Mouse (Mus musculus) heart, embryonic 15.5 days (tissue): Measurements from ENCODE around the gene Cask. TPM values are rescaled to one million over a fixed set of nuclear protein-coding genes. Genes with fewer than 3 reads are reported as not detected.

Experiments used
- ATAC-seq: fragments of 200-750 bp; cut with Nextera tagmentation; replicated peaks from 2 replicates; pipeline ENCODE4 v1.8.0; 2017; ENCODE audit warnings: low read depth, moderate TSS enrichment; ENCODE audit not compliant: insufficient number of reproducible peaks, insufficient read depth, low FRiP score
- H3K27ac ChIP-seq: fragments of 300-500 bp; sonication (generic); 2 replicates; pipeline ENCODE4 v1.5.1; 2015; ENCODE audit warnings: mild to moderate bottlenecking, inconsistent platforms
- H3K27me3 ChIP-seq: fragments of 300-500 bp; sonication (generic); 2 replicates; pipeline ENCODE4 v1.6.1; 2015; ENCODE audit warnings: inconsistent platforms
- H3K36me3 ChIP-seq: fragments of 300-500 bp; sonication (generic); 2 replicates; pipeline ENCODE4 v1.6.1; 2015; ENCODE audit warnings: mild to moderate bottlenecking, inconsistent platforms
- H3K4me1 ChIP-seq: fragments of 300-500 bp; sonication (generic); replicated peaks from 2 replicates; pipeline ENCODE4 v1.6.1; 2015; ENCODE audit warnings: inconsistent platforms
- H3K4me2 ChIP-seq: fragments of 300-500 bp; sonication (generic); 2 replicates; pipeline ENCODE4 v1.6.1; 2015; ENCODE audit warnings: inconsistent platforms, mild to moderate bottlenecking, moderate library complexity
- H3K4me3 ChIP-seq: fragments of 300-500 bp; sonication (generic); 2 replicates; pipeline ENCODE4 v1.5.1; 2015; ENCODE audit warnings: mild to moderate bottlenecking, inconsistent platforms
- H3K9ac ChIP-seq: fragments of 300-500 bp; sonication (generic); 2 replicates; pipeline ENCODE4 v1.6.1; 2015; ENCODE audit warnings: mild to moderate bottlenecking, inconsistent platforms
- H3K9me3 ChIP-seq: fragments of 300-500 bp; sonication (generic); replicated peaks from 2 replicates; pipeline ENCODE4 v1.6.1; 2016; ENCODE audit warnings: inconsistent platforms
- WGBS: fragments of 180-500 bp; shearing (Covaris S2); methylation state at CpG from one replicate; pipeline ENCODE4 v1.1.7; 2015; ENCODE audit warnings: mixed read lengths; 5-methylcytosine and 5-hydroxymethylcytosine counted together
- polyA plus RNA-seq: library from polyadenylated mRNA; unstranded; fragments of >200 nt; fragmentation: Nextera tagmentation; extraction: Ambion mirVana; gene quantifications from 2 replicates; pipeline ENCODE4 v1.2.1, GENCODE M21; 2015

Cask gene
- polyA plus RNA-seq, 1 experiment from 2014 or later, result 6.1 TPM

GRCm38 (mm10) chrX:13621473-13621872 lies 229.7 kb downstream of the Cask start:
- H3K9ac ChIP-seq, result no peak overlapping the region
- H3K4me3 ChIP-seq, result no peak overlapping the region
- 56% methylated on average over 4 of the region's 4 CpGs for WGBS
- no peaks in the 10 kb centered on the region; the same call in 1 of the 2 replicates for H3K27me3 ChIP-seq
- no peak for ATAC-seq
- H3K4me1 ChIP-seq, result no peaks in the 10 kb centered on the region
- H3K36me3 ChIP-seq, result no peaks in the 10 kb centered on the region
- H3K27ac ChIP-seq, result no peak overlapping the region
- H3K4me2 ChIP-seq, result no peak overlapping the region
- no peaks in the 10 kb centered on the region for H3K9me3 ChIP-seq

GRCm38 (mm10) chrX:13618476-13618875 lies 232.7 kb downstream of the Cask start:
- Histone ChIP-seq H3K4me1 (no peaks in the 10 kb centered on the region), H3K36me3 (no peaks in the 10 kb centered on the region), H3K9ac (no peak overlapping the region), H3K27ac (no peak overlapping the region), H3K27me3 (no peaks in the 10 kb centered on the region), H3K9me3 (no peaks in the 10 kb centered on the region), H3K4me3 (no peak overlapping the region), H3K4me2 (no peak overlapping the region)
- 69% methylated on average over 4 of the region's 4 CpGs for WGBS
- no peak for ATAC-seq

GRCm38 (mm10) chrX:13617294-13617693 lies 233.9 kb downstream of the Cask start:
- 78% methylated on average over 1 of the region's 1 CpGs for WGBS

GRCm38 (mm10) chrX:13616726-13617125 lies 234.4 kb downstream of the Cask start:
- ATAC-seq, result no peak
- H3K36me3 ChIP-seq, result no peaks in the 10 kb centered on the region
- 55% methylated on average over 1 of the region's 1 CpGs for WGBS

More at GRCm38 (mm10) chrX:13617294-13617693, 233.9 kb downstream of the Cask start:
- Histone ChIP-seq H3K27me3 (no peaks in the 10 kb centered on the region), H3K9me3 (no peaks in the 10 kb centered on the region), H3K9ac (no peak overlapping the region), H3K4me2 (no peak overlapping the region), H3K27ac (no peak overlapping the region), H3K4me1 (no peaks in the 10 kb centered on the region), H3K4me3 (no peak overlapping the region), H3K36me3 (no peaks in the 10 kb centered on the region)
- ATAC-seq, result no peak

GRCm38 (mm10) chrX:13612115-13612514 lies 239.1 kb downstream of the Cask start:
- WGBS, result 50% methylated on average over 2 of the region's 2 CpGs
- H3K27me3 ChIP-seq, result no peaks in the 10 kb centered on the region
- H3K4me3 ChIP-seq, result no peak overlapping the region

More at GRCm38 (mm10) chrX:13616726-13617125, 234.4 kb downstream of the Cask start:
- no peaks in the 10 kb centered on the region for H3K27me3 ChIP-seq
- no peaks in the 10 kb centered on the region for H3K9me3 ChIP-seq
- no peaks in the 10 kb centered on the region for H3K4me1 ChIP-seq
- no peak overlapping the region for H3K27ac ChIP-seq
- no peak overlapping the region for H3K9ac ChIP-seq
- H3K4me3 ChIP-seq, result no peak overlapping the region
- no peak overlapping the region for H3K4me2 ChIP-seq

GRCm38 (mm10) chrX:13611114-13611513 lies 240.1 kb downstream of the Cask start:
- WGBS, result 66% methylated on average over 5 of the region's 5 CpGs
- Histone ChIP-seq H3K4me2 (no peak overlapping the region), H3K4me3 (no peak overlapping the region), H3K9me3 (no peaks in the 10 kb centered on the region), H3K9ac (no peak overlapping the region), H3K27me3 (no peaks in the 10 kb centered on the region), H3K36me3 (no peaks in the 10 kb centered on the region), H3K4me1 (no peaks in the 10 kb centered on the region), H3K27ac (no peak overlapping the region)
- no peak for ATAC-seq

More at GRCm38 (mm10) chrX:13612115-13612514, 239.1 kb downstream of the Cask start:
- no peak overlapping the region for H3K4me2 ChIP-seq
- H3K9ac ChIP-seq, result no peak overlapping the region
- H3K27ac ChIP-seq, result no peak overlapping the region
- no peaks in the 10 kb centered on the region for H3K36me3 ChIP-seq
- H3K4me1 ChIP-seq, result no peaks in the 10 kb centered on the region
- H3K9me3 ChIP-seq, result no peaks in the 10 kb centered on the region
- no peak for ATAC-seq

GRCm38 (mm10) chrX:13607752-13608151 lies 243.4 kb downstream of the Cask start:
- Histone ChIP-seq H3K27ac (no peak overlapping the region), H3K27me3 (no peaks in the 10 kb centered on the region), H3K36me3 (no peaks in the 10 kb centered on the region), H3K9ac (no peak overlapping the region), H3K9me3 (no peaks in the 10 kb centered on the region), H3K4me1 (no peaks in the 10 kb centered on the region), H3K4me2 (no peak overlapping the region), H3K4me3 (no peak overlapping the region)
- no peak for ATAC-seq
- WGBS, result 59% methylated on average over 3 of the region's 3 CpGs

- Histone ChIP-seq H3K9me3 (no peaks in the 10 kb centered on the region), H3K4me2 (no peak overlapping the region), H3K4me1 (no peaks in the 10 kb centered on the region), H3K9ac (no peak overlapping the region), H3K27me3 (no peaks in the 10 kb centered on the region), H3K4me3 (no peak overlapping the region), H3K36me3 (no peaks in the 10 kb centered on the region), H3K27ac (no peak overlapping the region)
- WGBS, result 32% methylated on average over 3 of the region's 3 CpGs
- ATAC-seq, result no peak
These were observed 244.4 kb downstream of the Cask start for GRCm38 (mm10) chrX:13606741-13607140.

- ATAC-seq, result no peak
These were observed 251.2 kb downstream of the Cask start for GRCm38 (mm10) chrX:13599966-13600365.

GRCm38 (mm10) chrX:13599373-13599772 lies 251.8 kb downstream of the Cask start:
- Histone ChIP-seq H3K4me3 (no peak overlapping the region), H3K27ac (no peak overlapping the region), H3K27me3 (no peaks in the 10 kb centered on the region), H3K4me1 (no peaks in the 10 kb centered on the region), H3K9ac (no peak overlapping the region), H3K4me2 (no peak overlapping the region), H3K36me3 (no peaks in the 10 kb centered on the region), H3K9me3 (no peaks in the 10 kb centered on the region)
- 66% methylated on average over 2 of the region's 2 CpGs for WGBS
- ATAC-seq, result no peak

More at GRCm38 (mm10) chrX:13599966-13600365, 251.2 kb downstream of the Cask start:
- Histone ChIP-seq H3K9ac (no peak overlapping the region), H3K27me3 (no peaks in the 10 kb centered on the region), H3K4me3 (no peak overlapping the region), H3K9me3 (no peaks in the 10 kb centered on the region), H3K4me2 (no peak overlapping the region), H3K36me3 (no peaks in the 10 kb centered on the region), H3K27ac (no peak overlapping the region), H3K4me1 (no peaks in the 10 kb centered on the region)
- WGBS, result 39% methylated on average over 1 of the region's 1 CpGs

- Histone ChIP-seq H3K4me3 (no peak overlapping the region), H3K27me3 (no peaks in the 10 kb centered on the region), H3K36me3 (no peaks in the 10 kb centered on the region), H3K9me3 (no peaks in the 10 kb centered on the region), H3K4me1 (no peaks in the 10 kb centered on the region), H3K4me2 (no peak overlapping the region), H3K9ac (no peak overlapping the region), H3K27ac (no peak overlapping the region)
- 77% methylated on average over 3 of the region's 3 CpGs for WGBS
- no peak for ATAC-seq
These were observed 273.5 kb downstream of the Cask start for GRCm38 (mm10) chrX:13577647-13578046.

GRCm38 (mm10) chrX:13576606-13577005 lies 274.6 kb downstream of the Cask start:
- Histone ChIP-seq H3K27ac (no peak overlapping the region), H3K9ac (no peak overlapping the region), H3K4me3 (no peak overlapping the region), H3K4me1 (no peaks in the 10 kb centered on the region), H3K36me3 (no peaks in the 10 kb centered on the region), H3K27me3 (no peaks in the 10 kb centered on the region), H3K9me3 (no peaks in the 10 kb centered on the region), H3K4me2 (no peak overlapping the region)
- 55% methylated on average over 2 of the region's 2 CpGs for WGBS
- no peak for ATAC-seq
